Mouse (Mus musculus) naive thymus-derived CD4-positive, alpha-beta T cell, adult 2 months (primary cell): ENCODE measurements around the gene Camkmt.

ENCODE experiments used
- DNase-seq: peaks from one replicate; pipeline ENCODE4 v3.0.0-alpha.2; 2011; ENCODE audit warnings: low read depth

The Camkmt gene

GRCm38 (mm10) chr17:85089621-85090020 is 731 bp upstream of the Camkmt start:
- no peak for DNase-seq

- DNase-seq: no peak
Measured at GRCm38 (mm10) chr17:85091762-85092161, 1.4 kb downstream of the Camkmt start.

GRCm38 (mm10) chr17:85096396-85096795 is 6.0 kb downstream of the Camkmt start:
- no peak for DNase-seq

GRCm38 (mm10) chr17:85098677-85099323 is 8.4 kb downstream of the Camkmt start:
- no peak for DNase-seq

- no peak for DNase-seq
Measured at GRCm38 (mm10) chr17:85100232-85100631, 9.9 kb downstream of the Camkmt start.

- no peak for DNase-seq
Measured at GRCm38 (mm10) chr17:85101751-85102150, 11.4 kb downstream of the Camkmt start.

GRCm38 (mm10) chr17:85103310-85103709 is 13.0 kb downstream of the Camkmt start:
- DNase-seq: no peak

GRCm38 (mm10) chr17:85110640-85111039 is 20.3 kb downstream of the Camkmt start:
- DNase-seq: no peak

GRCm38 (mm10) chr17:85113441-85113840 is 23.1 kb downstream of the Camkmt start:
- DNase-seq: no peak

- peak; percentile 69 for DNase-seq
Measured at GRCm38 (mm10) chr17:85116643-85117042, 26.3 kb downstream of the Camkmt start.

GRCm38 (mm10) chr17:85138393-85138792 is 48.0 kb downstream of the Camkmt start:
- no peak for DNase-seq

GRCm38 (mm10) chr17:85141621-85142020 is 51.3 kb downstream of the Camkmt start:
- no peak for DNase-seq

GRCm38 (mm10) chr17:85142495-85143111 is 52.3 kb downstream of the Camkmt start:
- DNase-seq: no peak

GRCm38 (mm10) chr17:85144141-85144540 is 53.8 kb downstream of the Camkmt start:
- no peak for DNase-seq

- DNase-seq: no peak
Measured at GRCm38 (mm10) chr17:85148348-85148747, 58.0 kb downstream of the Camkmt start.

GRCm38 (mm10) chr17:85149211-85149738 is 58.9 kb downstream of the Camkmt start:
- no peak for DNase-seq

GRCm38 (mm10) chr17:85151264-85151663 is 60.9 kb downstream of the Camkmt start:
- no peak for DNase-seq

- no peak for DNase-seq
Measured at GRCm38 (mm10) chr17:85158202-85158601, 67.8 kb downstream of the Camkmt start.

- DNase-seq: no peak
Measured at GRCm38 (mm10) chr17:85159526-85159925, 69.2 kb downstream of the Camkmt start.

GRCm38 (mm10) chr17:85160786-85161185 is 70.4 kb downstream of the Camkmt start:
- no peak for DNase-seq

GRCm38 (mm10) chr17:85162569-85163271 is 72.4 kb downstream of the Camkmt start:
- DNase-seq: no peak

GRCm38 (mm10) chr17:85163272-85163610 is 72.9 kb downstream of the Camkmt start:
- DNase-seq: no peak

GRCm38 (mm10) chr17:85168761-85169160 is 78.4 kb downstream of the Camkmt start:
- no peak for DNase-seq
